Mouse (Mus musculus) ovary, adult 18-20 months (tissue): ENCODE data around the gene Smim22.

ENCODE experiments used
- DNase-seq: peaks from one replicate; pipeline ENCODE4 v3.0.0; 2022; ENCODE audit warnings: low spot score, mixed read lengths

Gene Smim22

GRCm38 (mm10) chr16:5010371-5010935 lies 3.4 kb downstream of the Smim22 start:
- no peak for DNase-seq

- DNase-seq: no peak
Observed at GRCm38 (mm10) chr16:5011285-5011684, 4.2 kb downstream of the Smim22 start.

- no peak for DNase-seq
Observed at GRCm38 (mm10) chr16:5012036-5013005, 5.2 kb downstream of the Smim22 start.

- peak; percentile 99 for DNase-seq
Observed at GRCm38 (mm10) chr16:5013054-5013838, 6.2 kb downstream of the Smim22 start, which contains the start of gene Rogdi. Gene Rogdi, minus strand, starts transcription at chr16:5013553.

GRCm38 (mm10) chr16:5014578-5014977 lies 7.5 kb downstream of the Smim22 start:
- DNase-seq: no peak

- no peak for DNase-seq
Observed at GRCm38 (mm10) chr16:5024021-5024420, 16.9 kb downstream of the Smim22 start.

- no peak for DNase-seq
Observed at GRCm38 (mm10) chr16:5029847-5030246, 22.8 kb downstream of the Smim22 start.

GRCm38 (mm10) chr16:5035591-5035990 lies 28.5 kb downstream of the Smim22 start:
- DNase-seq: no peak

- DNase-seq: no peak
Observed at GRCm38 (mm10) chr16:5036649-5037234, 29.7 kb downstream of the Smim22 start.

- DNase-seq: no peak
Observed at GRCm38 (mm10) chr16:5045322-5045721, 38.2 kb downstream of the Smim22 start.

GRCm38 (mm10) chr16:5049182-5049773 lies 42.2 kb downstream of the Smim22 start:
- no peak for DNase-seq

GRCm38 (mm10) chr16:5049774-5050234 lies 42.7 kb downstream of the Smim22 start, which contains the start of the genes Glyr1 and Ubn1:
Gene Glyr1, minus strand, starts transcription at chr16:5049863.
Gene Ubn1, plus strand, starts transcription at chr16:5050057.
- DNase-seq: peak; percentile 99

GRCm38 (mm10) chr16:5050251-5051110 lies 43.4 kb downstream of the Smim22 start:
- DNase-seq: peak; percentile 64
